Mouse (Mus musculus) lung, postnatal 10 days (tissue): Measurements from ENCODE around the gene Cpn1.

Experiments used
- DNase-seq: peaks from one replicate; pipeline ENCODE4 v3.0.0; 2021

The Cpn1 gene

GRCm38 (mm10) chr19:43938355-43938754 is 48.0 kb downstream of the Cpn1 start:
- DNase-seq, result no peak

GRCm38 (mm10) chr19:43930926-43931325 is 55.4 kb downstream of the Cpn1 start:
- DNase-seq, result no peak

GRCm38 (mm10) chr19:43930366-43930765 is 56.0 kb downstream of the Cpn1 start:
- no peak for DNase-seq

GRCm38 (mm10) chr19:43929869-43930268 is 56.5 kb downstream of the Cpn1 start:
- no peak for DNase-seq

- DNase-seq, result no peak
These were observed 58.4 kb downstream of the Cpn1 start for GRCm38 (mm10) chr19:43927967-43928366.

- DNase-seq, result no peak
These were observed 59.3 kb downstream of the Cpn1 start for GRCm38 (mm10) chr19:43927057-43927456.

- no peak for DNase-seq
These were observed 60.0 kb downstream of the Cpn1 start for GRCm38 (mm10) chr19:43926141-43926987.

- no peak for DNase-seq
These were observed 62.0 kb downstream of the Cpn1 start for GRCm38 (mm10) chr19:43924361-43924760.

- DNase-seq, result no peak
These were observed 63.4 kb downstream of the Cpn1 start for GRCm38 (mm10) chr19:43922963-43923362.

- DNase-seq, result no peak
These were observed 64.9 kb downstream of the Cpn1 start for GRCm38 (mm10) chr19:43921410-43921809.

GRCm38 (mm10) chr19:43920453-43921300 is 65.7 kb downstream of the Cpn1 start:
- DNase-seq, result no peak

GRCm38 (mm10) chr19:43919841-43920240 is 66.5 kb downstream of the Cpn1 start:
- DNase-seq, result no peak

- DNase-seq, result no peak
These were observed 67.5 kb downstream of the Cpn1 start for GRCm38 (mm10) chr19:43918834-43919233.

- DNase-seq, result no peak
These were observed 68.6 kb downstream of the Cpn1 start for GRCm38 (mm10) chr19:43917763-43918162.

GRCm38 (mm10) chr19:43917406-43917691 is 69.0 kb downstream of the Cpn1 start:
- no peak for DNase-seq

GRCm38 (mm10) chr19:43916586-43917405 is 69.6 kb downstream of the Cpn1 start:
- peak; percentile 64 for DNase-seq

- DNase-seq, result no peak
These were observed 70.9 kb downstream of the Cpn1 start for GRCm38 (mm10) chr19:43915431-43915830.

GRCm38 (mm10) chr19:43914986-43915385 is 71.4 kb downstream of the Cpn1 start:
- no peak for DNase-seq

- no peak for DNase-seq
These were observed 73.4 kb downstream of the Cpn1 start for GRCm38 (mm10) chr19:43912775-43913486.

- peak; percentile 16 for DNase-seq
These were observed 79.9 kb downstream of the Cpn1 start for GRCm38 (mm10) chr19:43906492-43906891.
